8 mouse cellular contexts compared by ENCODE assay signal in the genomic region with DNA sequence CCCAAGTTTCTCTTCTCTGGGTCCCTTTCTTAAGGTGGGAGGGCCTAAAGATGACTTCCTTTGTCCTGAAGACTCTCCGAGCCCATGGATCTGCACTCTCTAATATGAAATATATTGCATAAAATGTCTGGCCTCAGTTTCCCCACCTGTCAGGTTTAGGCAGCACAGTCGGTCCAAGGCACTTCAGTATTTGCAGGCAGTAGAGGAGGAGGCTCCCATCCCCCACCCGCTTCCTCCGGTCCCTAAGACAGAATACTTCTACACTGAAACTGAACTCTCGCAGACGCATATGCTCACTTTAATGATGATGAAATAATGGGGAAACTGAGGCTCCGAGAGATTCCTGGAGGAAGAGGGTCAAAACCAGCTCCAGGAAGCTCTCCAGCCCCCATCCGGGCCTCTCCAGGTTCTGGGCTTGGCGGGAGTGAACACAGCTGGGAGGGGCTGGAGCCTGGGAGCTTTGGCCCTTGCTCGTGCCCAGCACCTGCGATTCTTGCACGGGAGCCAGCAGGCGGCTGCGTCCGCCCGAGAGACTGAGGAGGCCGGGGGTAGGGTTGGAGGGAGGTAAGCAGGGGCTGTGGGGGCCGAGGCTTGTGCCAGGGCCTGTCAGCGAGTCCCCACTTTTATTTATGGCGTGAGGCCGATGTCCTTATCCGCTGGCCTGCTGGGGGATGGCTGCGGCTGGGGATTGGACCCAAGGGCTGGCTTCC. TPM values are rescaled to one million over a fixed set of nuclear protein-coding genes. Genes with fewer than 3 reads are reported as not detected.
A peak's percentile ranks its signal among the peaks of the same experiment; 100 is the strongest.
DNase-seq lines count a peak whose midpoint lies in the region; ATAC-seq lines count a peak whose summit lies in the region.

No protein-coding gene starts in this region.

- H3K9me3 ChIP-seq in embryonic facial prominence, embryonic 13.5 days, result no peaks in the 10 kb centered on the region
- no peaks in the 10 kb centered on the region for H3K9me3 ChIP-seq in heart, embryonic 16.5 days (replicated peaks; ENCODE audit: control insufficient read depth, low read length)
- H3K9me3 ChIP-seq in liver, embryonic 15.5 days (replicated peaks), result no peaks in the 10 kb centered on the region

- DNase-seq in kidney, postnatal 10 days, result peak; percentile 40
- DNase-seq in kidney, adult 8-10 months, result no peak
- DNase-seq in left cerebral cortex, adult 18-20 months (ENCODE audit: low spot score in 2 of 2), result no peak
- no peak for DNase-seq in spleen, postnatal 10 days (ENCODE audit: low spot score in 2 of 2)
- no peak for DNase-seq in lung, postnatal 10 days

- ATAC-seq in embryonic facial prominence, embryonic 13.5 days (ENCODE audit: insufficient number of reproducible peaks, insufficient read depth, low FRiP score, low TSS enrichment, low read depth), result no peak
- no peak for ATAC-seq in heart, embryonic 16.5 days (replicated peaks; ENCODE audit: extremely low read depth, insufficient read depth, low FRiP score)
- ATAC-seq in liver, embryonic 15.5 days (ENCODE audit: insufficient read depth), result no peak

- 25% methylated on average over 23 of the region's 23 CpGs for WGBS in embryonic facial prominence, embryonic 13.5 days
- WGBS in heart, embryonic 16.5 days, result 15% methylated on average over 23 of the region's 23 CpGs
- 11% methylated on average over 23 of the region's 23 CpGs for WGBS in liver, embryonic 15.5 days (ENCODE audit: insufficient replicate concordance)

- no peak overlapping the region for H3K27ac ChIP-seq in embryonic facial prominence, embryonic 13.5 days
- H3K27ac ChIP-seq in heart, embryonic 16.5 days (ENCODE audit: low read length), result no peak overlapping the region
- 0 out of 2 replicates have a peak overlapping the region, but pooled peaks have one; percentile 29 for H3K27ac ChIP-seq in liver, embryonic 15.5 days (replicated peaks)

- peaks cover 37% of the 10 kb centered on the region for H3K27me3 ChIP-seq in embryonic facial prominence, embryonic 13.5 days
- H3K27me3 ChIP-seq in heart, embryonic 16.5 days (ENCODE audit: control insufficient read depth, insufficient read depth, low read length), result peaks cover 51% of the 10 kb centered on the region
- peaks cover 71% of the 10 kb centered on the region for H3K27me3 ChIP-seq in liver, embryonic 15.5 days

- peak overlapping the region; percentile 49; the same call in 1 of the 2 replicates for H3K9ac ChIP-seq in embryonic facial prominence, embryonic 13.5 days
- peak overlapping the region; percentile 2; the same call in 1 of the 2 replicates for H3K9ac ChIP-seq in heart, embryonic 16.5 days (ENCODE audit: low read length)
- H3K9ac ChIP-seq in liver, embryonic 15.5 days, result peak overlapping the region; percentile 51

- peak overlapping the region; percentile 73 for H3K4me2 ChIP-seq in embryonic facial prominence, embryonic 13.5 days
- peak overlapping the region; percentile 31 for H3K4me2 ChIP-seq in heart, embryonic 16.5 days (ENCODE audit: low read depth, low read length)
- H3K4me2 ChIP-seq in liver, embryonic 15.5 days, result peak overlapping the region; percentile 77

- peaks cover 25% of the 10 kb centered on the region for H3K36me3 ChIP-seq in embryonic facial prominence, embryonic 13.5 days
- H3K36me3 ChIP-seq in heart, embryonic 16.5 days (ENCODE audit: control insufficient read depth, insufficient read depth), result no peaks in the 10 kb centered on the region
- H3K36me3 ChIP-seq in liver, embryonic 15.5 days (replicated peaks), result peaks cover 11% of the 10 kb centered on the region

- H3K4me1 ChIP-seq in embryonic facial prominence, embryonic 13.5 days, result peaks cover 73% of the 10 kb centered on the region
- peaks cover 21% of the 10 kb centered on the region for H3K4me1 ChIP-seq in heart, embryonic 16.5 days (ENCODE audit: control insufficient read depth, insufficient read depth, low read length)
- peaks cover 81% of the 10 kb centered on the region for H3K4me1 ChIP-seq in liver, embryonic 15.5 days (replicated peaks)

- H3K4me3 ChIP-seq in embryonic facial prominence, embryonic 13.5 days, result 0 out of 2 replicates have a peak overlapping the region, but pooled peaks have one; percentile 3
- H3K4me3 ChIP-seq in heart, embryonic 16.5 days (ENCODE audit: low read length), result 0 out of 2 replicates have a peak overlapping the region, but pooled peaks have one; percentile 1
- peak overlapping the region; percentile 32 for H3K4me3 ChIP-seq in liver, embryonic 15.5 days (replicated peaks)

RNA-seq across cellular contexts. Expression of a gene that starts 4.6 kb away (rescaled TPM):
- 169 and 178 TPM in 2 replicates for polyA plus RNA-seq in embryonic facial prominence, embryonic 13.5 days (2015; fragmentation: Nextera tagmentation; extraction: Ambion mirVana)
- 122 and 129 TPM in 2 replicates for polyA plus RNA-seq in heart, embryonic 16.5 days (2015; fragmentation: Nextera tagmentation; extraction: Ambion mirVana)
- polyA plus RNA-seq in liver, embryonic 15.5 days (2015; fragmentation: Nextera tagmentation; extraction: Ambion mirVana), result 58.0 and 60.5 TPM in 2 replicates
- total RNA-seq in left cerebral cortex, adult 18-20 months (2021), result 100 to 1,000 TPM; 118 to 122 TPM

RNA-seq across cellular contexts. Expression of a gene that starts 8.6 kb away (rescaled TPM):
- 987 and 1,032 TPM in 2 replicates for polyA plus RNA-seq in embryonic facial prominence, embryonic 13.5 days (2015; fragmentation: Nextera tagmentation; extraction: Ambion mirVana)
- 691 and 770 TPM in 2 replicates for polyA plus RNA-seq in heart, embryonic 16.5 days (2015; fragmentation: Nextera tagmentation; extraction: Ambion mirVana)
- 466 and 562 TPM in 2 replicates for polyA plus RNA-seq in liver, embryonic 15.5 days (2015; fragmentation: Nextera tagmentation; extraction: Ambion mirVana)
- 100 to 1,000 TPM; 924 to 953 TPM for total RNA-seq in left cerebral cortex, adult 18-20 months (2021)

RNA-seq across cellular contexts. Expression of a gene that starts 9.0 kb away (rescaled TPM):
- polyA plus RNA-seq in embryonic facial prominence, embryonic 13.5 days (2015; fragmentation: Nextera tagmentation; extraction: Ambion mirVana), result 152 and 159 TPM in 2 replicates
- 3.2 and 17.8 TPM in 2 replicates for polyA plus RNA-seq in heart, embryonic 16.5 days (2015; fragmentation: Nextera tagmentation; extraction: Ambion mirVana)
- polyA plus RNA-seq in liver, embryonic 15.5 days (2015; fragmentation: Nextera tagmentation; extraction: Ambion mirVana), result 0.97 and 1.7 TPM in 2 replicates
- 1 to 10 TPM; 1.5 to 2.8 TPM for total RNA-seq in left cerebral cortex, adult 18-20 months (2021)

RNA-seq across cellular contexts. Expression of a gene that starts 14.8 kb away (rescaled TPM):
- polyA plus RNA-seq in embryonic facial prominence, embryonic 13.5 days (2015; fragmentation: Nextera tagmentation; extraction: Ambion mirVana), result 32.3 and 34.8 TPM in 2 replicates
- polyA plus RNA-seq in heart, embryonic 16.5 days (2015; fragmentation: Nextera tagmentation; extraction: Ambion mirVana), result 0.13 and 0.41 TPM in 2 replicates
- polyA plus RNA-seq in liver, embryonic 15.5 days (2015; fragmentation: Nextera tagmentation; extraction: Ambion mirVana), result not detected in 2 replicates
- total RNA-seq in left cerebral cortex, adult 18-20 months (2021), result 100 to 1,000 TPM; 295 to 296 TPM

RNA-seq across cellular contexts. Expression of a gene that starts 25.2 kb away (rescaled TPM):
- polyA plus RNA-seq in embryonic facial prominence, embryonic 13.5 days (2015; fragmentation: Nextera tagmentation; extraction: Ambion mirVana), result 28.2 and 30.8 TPM in 2 replicates
- 9.9 and 12.4 TPM in 2 replicates for polyA plus RNA-seq in heart, embryonic 16.5 days (2015; fragmentation: Nextera tagmentation; extraction: Ambion mirVana)
- polyA plus RNA-seq in liver, embryonic 15.5 days (2015; fragmentation: Nextera tagmentation; extraction: Ambion mirVana), result 6.4 and 6.7 TPM in 2 replicates
- total RNA-seq in left cerebral cortex, adult 18-20 months (2021), result 10 to 100 TPM; 43.7 to 44.4 TPM
